Mouse (Mus musculus) stomach, postnatal 0 days (tissue): Measurements from ENCODE around the gene Stab1. TPM values are rescaled to one million over a fixed set of nuclear protein-coding genes. Genes with fewer than 3 reads are reported as not detected.

ENCODE experiments used
- ATAC-seq: fragments of 200-750 bp; cut with Nextera tagmentation; 2 replicates; pipeline ENCODE4 v1.8.0; 2017; ENCODE audit not compliant: low FRiP score, low TSS enrichment
- DNase-seq: peaks from one replicate; pipeline ENCODE4 v3.0.0-alpha.2; 2016; ENCODE audit warnings: low spot score
- H3K27ac ChIP-seq: fragments of 300-500 bp; sonication (generic); replicated peaks from 2 replicates; pipeline ENCODE4 v1.5.1; 2014; ENCODE audit warnings: mild to moderate bottlenecking, control low read depth
- H3K27me3 ChIP-seq: fragments of 300-500 bp; sonication (generic); 2 replicates; pipeline ENCODE4 v1.6.1; 2014; ENCODE audit warnings: low read length; ENCODE audit not compliant: control insufficient read depth, insufficient read depth
- H3K36me3 ChIP-seq: fragments of 300-500 bp; sonication (generic); 2 replicates; pipeline ENCODE4 v1.6.1; 2014; ENCODE audit warnings: low read length, mixed read lengths; ENCODE audit not compliant: control insufficient read depth, insufficient read depth
- H3K4me1 ChIP-seq: fragments of 300-500 bp; sonication (generic); replicated peaks from 2 replicates; pipeline ENCODE4 v1.6.1; 2014; ENCODE audit warnings: antibody characterized with exemption; ENCODE audit not compliant: control insufficient read depth, insufficient read depth
- H3K4me2 ChIP-seq: fragments of 300-500 bp; sonication (generic); replicated peaks from 2 replicates; pipeline ENCODE4 v1.6.1; 2014; ENCODE audit warnings: low read depth, mild to moderate bottlenecking, control low read depth, moderate library complexity
- H3K4me3 ChIP-seq: fragments of 300-500 bp; sonication (generic); 2 replicates; pipeline ENCODE4 v1.5.1; 2014; ENCODE audit warnings: low read depth, low read length, control low read depth
- H3K9ac ChIP-seq: fragments of 300-500 bp; sonication (generic); 2 replicates; pipeline ENCODE4 v1.6.1; 2014; ENCODE audit warnings: mild to moderate bottlenecking, low read length, control low read depth, mixed read lengths
- H3K9me3 ChIP-seq: fragments of 300-500 bp; sonication (generic); 2 replicates; pipeline ENCODE4 v1.6.1; 2016; ENCODE audit warnings: low read length; ENCODE audit not compliant: control insufficient read depth
- CTCF ChIP-seq: IDR thresholded peaks from 2 replicates; pipeline ENCODE4 v1.5.1; 2016; ENCODE audit warnings: antibody characterized with exemption, low read depth, mild to moderate bottlenecking, moderate library complexity
- EP300 ChIP-seq: optimal IDR thresholded peaks from 2 replicates; pipeline ENCODE3; 2016; ENCODE audit warnings: antibody characterized with exemption
- WGBS: fragments of 180-500 bp; shearing (Covaris S2); extraction: QIAGEN DNeasy Blood & Tissue Kit; methylation state at CpG from one replicate; pipeline ENCODE4 v1.1.7; 2014; 5-methylcytosine and 5-hydroxymethylcytosine counted together
- polyA plus RNA-seq: library from polyadenylated mRNA; unstranded; fragments of >200 nt; fragmentation: Nextera tagmentation; extraction: Ambion mirVana; gene quantifications from 2 replicates; pipeline ENCODE4 v1.2.1, GENCODE M21; 2015

Gene Stab1
- 23.7 and 23.9 TPM in 2 replicates for polyA plus RNA-seq

GRCm38 (mm10) chr14:31168425-31168824 is at the start of gene Stab1:
Stab1 (minus strand) TSS chr14:31168641.
- peak within 1 kb of the TSS; percentile 15; the same call in 1 of the 2 replicates for H3K4me3 ChIP-seq
- TF ChIP-seq CTCF: no peak
- ATAC-seq (no peak), DNase-seq (no peak)
- H3K9me3 ChIP-seq: no peaks in the 10 kb centered on the region
- H3K36me3 ChIP-seq: peaks cover 25% of the 10 kb centered on the region
- no peaks in the 10 kb centered on the region for H3K4me1 ChIP-seq
- H3K27me3 ChIP-seq: no peaks in the 10 kb centered on the region
- H3K27ac ChIP-seq: peak within 1 kb of the TSS; percentile 18; the same call in 1 of the 2 replicates
- 37% methylated on average over 10 of the region's 10 CpGs for WGBS
- peak within 1 kb of the TSS; percentile 8; the same call in 1 of the 2 replicates for H3K9ac ChIP-seq
- peak within 1 kb of the TSS; percentile 36 for H3K4me2 ChIP-seq

GRCm38 (mm10) chr14:31217666-31218065 is 49.2 kb upstream of the Stab1 start, which contains the start of gene Sema3g:
Sema3g (plus strand) TSS chr14:31217860.
- no peak within 1 kb of the TSS for H3K27ac ChIP-seq
- 9% methylated on average over 11 of the region's 11 CpGs for WGBS
- H3K4me2 ChIP-seq: 0 out of 2 replicates have a peak within 1 kb of the TSS, but pooled peaks have one; percentile 26
- no peaks in the 10 kb centered on the region for H3K9me3 ChIP-seq
- TF ChIP-seq CTCF: peak; percentile 82
- TF ChIP-seq EP300: no peak
- H3K9ac ChIP-seq: no peak within 1 kb of the TSS
- no peak within 1 kb of the TSS for H3K4me3 ChIP-seq
- ATAC-seq (peak; percentile 85), DNase-seq (peak; percentile 86)
- H3K36me3 ChIP-seq: no peaks in the 10 kb centered on the region
- no peaks in the 10 kb centered on the region for H3K4me1 ChIP-seq
- H3K27me3 ChIP-seq: no peaks in the 10 kb centered on the region

GRCm38 (mm10) chr14:31216846-31217245 is 48.4 kb upstream of the Stab1 start, which contains the start of gene Nisch:
Nisch (minus strand) TSS chr14:31216946.
- TF ChIP-seq EP300 (no peak), CTCF (no peak)
- H3K4me1 ChIP-seq: no peaks in the 10 kb centered on the region
- 73% methylated on average over 2 of the region's 2 CpGs for WGBS
- 0 out of 2 replicates have a peak within 1 kb of the TSS, but pooled peaks have one; percentile 13 for H3K27ac ChIP-seq
- no peak within 1 kb of the TSS for H3K4me3 ChIP-seq
- no peaks in the 10 kb centered on the region for H3K27me3 ChIP-seq
- no peak within 1 kb of the TSS for H3K9ac ChIP-seq
- DNase-seq (no peak), ATAC-seq (no peak)
- H3K36me3 ChIP-seq: no peaks in the 10 kb centered on the region
- H3K4me2 ChIP-seq: 0 out of 2 replicates have a peak within 1 kb of the TSS, but pooled peaks have one; percentile 26
- no peaks in the 10 kb centered on the region for H3K9me3 ChIP-seq

GRCm38 (mm10) chr14:31215157-31216002 is 46.9 kb upstream of the Stab1 start:
- peak; percentile 68 for ATAC-seq
- no peaks in the 10 kb centered on the region for H3K9me3 ChIP-seq
- H3K4me3 ChIP-seq: no peak overlapping the region
- no peak overlapping the region for H3K9ac ChIP-seq
- H3K4me1 ChIP-seq: no peaks in the 10 kb centered on the region
- peak; percentile 71 for DNase-seq
- no peaks in the 10 kb centered on the region for H3K36me3 ChIP-seq
- no peak for TF ChIP-seq EP300
- peak; percentile 95 for TF ChIP-seq CTCF
- no peak overlapping the region for H3K4me2 ChIP-seq
- 30% methylated on average over 15 of the region's 15 CpGs for WGBS
- 0 out of 2 replicates have a peak overlapping the region, but pooled peaks have one; percentile 13 for H3K27ac ChIP-seq
- no peaks in the 10 kb centered on the region for H3K27me3 ChIP-seq

GRCm38 (mm10) chr14:31214684-31215083 is 46.2 kb upstream of the Stab1 start:
- no peaks in the 10 kb centered on the region for H3K9me3 ChIP-seq
- no peaks in the 10 kb centered on the region for H3K27me3 ChIP-seq
- DNase-seq (no peak), ATAC-seq (no peak)
- no peak overlapping the region for H3K4me2 ChIP-seq
- H3K4me1 ChIP-seq: no peaks in the 10 kb centered on the region
- H3K4me3 ChIP-seq: no peak overlapping the region
- WGBS: 81% methylated on average over 3 of the region's 3 CpGs
- no peaks in the 10 kb centered on the region for H3K36me3 ChIP-seq
- H3K27ac ChIP-seq: no peak overlapping the region
- TF ChIP-seq CTCF (no peak), EP300 (no peak)
- no peak overlapping the region for H3K9ac ChIP-seq

GRCm38 (mm10) chr14:31213868-31214267 is 45.4 kb upstream of the Stab1 start:
- Histone ChIP-seq H3K27ac (no peak overlapping the region), H3K9ac (no peak overlapping the region), H3K9me3 (no peaks in the 10 kb centered on the region), H3K36me3 (no peaks in the 10 kb centered on the region), H3K4me1 (no peaks in the 10 kb centered on the region), H3K4me2 (no peak overlapping the region), H3K27me3 (no peaks in the 10 kb centered on the region), H3K4me3 (no peak overlapping the region)
- ATAC-seq (no peak), DNase-seq (no peak)
- TF ChIP-seq EP300 (no peak), CTCF (no peak)
- WGBS: 61% methylated on average over 8 of the region's 8 CpGs
